Mouse (Mus musculus) intestine, embryonic 16.5 days (tissue): Measurements from ENCODE around the gene Skap2. TPM values are rescaled to one million over a fixed set of nuclear protein-coding genes. Genes with fewer than 3 reads are reported as not detected.

ENCODE experiments used
- ATAC-seq: fragments of 200-750 bp; cut with Nextera tagmentation; 2 replicates; pipeline ENCODE4 v1.8.0; 2017; ENCODE audit warnings: moderate TSS enrichment, moderate library complexity
- H3K27ac ChIP-seq: fragments of 300-500 bp; sonication (generic); 2 replicates; pipeline ENCODE4 v1.5.1; 2014; ENCODE audit warnings: mild to moderate bottlenecking, low read length
- H3K27me3 ChIP-seq: fragments of 300-500 bp; sonication (generic); replicated peaks from 2 replicates; pipeline ENCODE4 v1.6.1; 2014; ENCODE audit warnings: low read length, control low read depth, mixed read lengths; ENCODE audit not compliant: control insufficient read depth, insufficient read depth
- H3K36me3 ChIP-seq: fragments of 300-500 bp; sonication (generic); 2 replicates; pipeline ENCODE4 v1.6.1; 2014; ENCODE audit warnings: low read length, control low read depth; ENCODE audit not compliant: control insufficient read depth, insufficient read depth
- H3K4me1 ChIP-seq: fragments of 300-500 bp; sonication (generic); 2 replicates; pipeline ENCODE4 v1.6.1; 2014; ENCODE audit warnings: low read length, control low read depth, mixed read lengths; ENCODE audit not compliant: control insufficient read depth, insufficient read depth
- H3K4me2 ChIP-seq: fragments of 300-500 bp; sonication (generic); 2 replicates; pipeline ENCODE4 v1.6.1; 2014; ENCODE audit warnings: low read depth, low read length, control low read depth
- H3K4me3 ChIP-seq: fragments of 300-500 bp; sonication (generic); 2 replicates; pipeline ENCODE4 v1.5.1; 2014; ENCODE audit warnings: mild to moderate bottlenecking, low read length
- H3K9ac ChIP-seq: fragments of 300-500 bp; sonication (generic); 2 replicates; pipeline ENCODE4 v1.6.1; 2014; ENCODE audit warnings: low read depth, low read length
- H3K9me3 ChIP-seq: fragments of 300-500 bp; sonication (generic); 2 replicates; pipeline ENCODE4 v1.6.1; 2016; ENCODE audit warnings: low read length, control low read depth; ENCODE audit not compliant: control insufficient read depth
- WGBS: fragments of 180-500 bp; shearing (Covaris S2); extraction: QIAGEN DNeasy Blood & Tissue Kit; methylation state at CpG from one replicate; pipeline ENCODE4 v1.1.7; 2014; 5-methylcytosine and 5-hydroxymethylcytosine counted together
- polyA plus RNA-seq: library from polyadenylated mRNA; unstranded; fragments of >200 nt; fragmentation: Nextera tagmentation; extraction: Ambion mirVana; gene quantifications from 2 replicates; pipeline ENCODE4 v1.2.1, GENCODE M21; 2015

Skap2 gene
- polyA plus RNA-seq, 1 experiment from 2014 or later: 42.9 TPM

- H3K4me2 ChIP-seq: no peak overlapping the region
These were observed 142.1 kb downstream of the Skap2 start for GRCm38 (mm10) chr6:51870294-51870693.

GRCm38 (mm10) chr6:51866596-51866995, 145.8 kb downstream of the Skap2 start:
- no peak overlapping the region for H3K9ac ChIP-seq
- H3K4me3 ChIP-seq: no peak overlapping the region
- no peak for ATAC-seq
- no peaks in the 10 kb centered on the region for H3K9me3 ChIP-seq
- no peak overlapping the region for H3K27ac ChIP-seq
- H3K4me2 ChIP-seq: no peak overlapping the region
- WGBS: 75% methylated on average over 3 of the region's 3 CpGs
- no peaks in the 10 kb centered on the region for H3K36me3 ChIP-seq
- no peaks in the 10 kb centered on the region for H3K27me3 ChIP-seq
- H3K4me1 ChIP-seq: no peaks in the 10 kb centered on the region

More at GRCm38 (mm10) chr6:51870294-51870693, 142.1 kb downstream of the Skap2 start:
- Histone ChIP-seq H3K27me3 (no peaks in the 10 kb centered on the region), H3K27ac (no peak overlapping the region), H3K36me3 (no peaks in the 10 kb centered on the region), H3K4me1 (no peaks in the 10 kb centered on the region), H3K9ac (no peak overlapping the region), H3K9me3 (no peaks in the 10 kb centered on the region), H3K4me3 (no peak overlapping the region)
- no peak for ATAC-seq
- WGBS: 67% methylated on average over 1 of the region's 1 CpGs

- Histone ChIP-seq H3K9ac (no peak overlapping the region), H3K4me3 (no peak overlapping the region), H3K27ac (no peak overlapping the region), H3K4me1 (no peaks in the 10 kb centered on the region), H3K9me3 (no peaks in the 10 kb centered on the region), H3K27me3 (no peaks in the 10 kb centered on the region), H3K4me2 (no peak overlapping the region), H3K36me3 (no peaks in the 10 kb centered on the region)
- no peak for ATAC-seq
- 63% methylated on average over 4 of the region's 4 CpGs for WGBS
These were observed 148.8 kb downstream of the Skap2 start for GRCm38 (mm10) chr6:51863508-51863907.

GRCm38 (mm10) chr6:51860300-51860699, 152.0 kb downstream of the Skap2 start:
- Histone ChIP-seq H3K9ac (no peak overlapping the region), H3K36me3 (no peaks in the 10 kb centered on the region), H3K27ac (no peak overlapping the region), H3K27me3 (no peaks in the 10 kb centered on the region), H3K4me1 (no peaks in the 10 kb centered on the region), H3K4me2 (no peak overlapping the region), H3K9me3 (no peaks in the 10 kb centered on the region), H3K4me3 (no peak overlapping the region)
- no peak for ATAC-seq
- 39% methylated on average over 8 of the region's 8 CpGs for WGBS

GRCm38 (mm10) chr6:51857821-51858220, 154.5 kb downstream of the Skap2 start:
- Histone ChIP-seq H3K27me3 (no peaks in the 10 kb centered on the region), H3K36me3 (no peaks in the 10 kb centered on the region), H3K9me3 (no peaks in the 10 kb centered on the region), H3K4me1 (no peaks in the 10 kb centered on the region), H3K27ac (no peak overlapping the region), H3K4me3 (no peak overlapping the region), H3K4me2 (peak overlapping the region; percentile 40), H3K9ac (no peak overlapping the region)
- 2% methylated on average over 11 of the region's 11 CpGs for WGBS
- ATAC-seq: peak; percentile 93

- WGBS: 65% methylated on average over 3 of the region's 3 CpGs
- no peaks in the 10 kb centered on the region for H3K9me3 ChIP-seq
- H3K27me3 ChIP-seq: 0 out of 2 replicates have a peak, but pooled peaks cover 5% of the 10 kb centered on the region
- no peak overlapping the region for H3K9ac ChIP-seq
- H3K4me2 ChIP-seq: no peak overlapping the region
- H3K4me3 ChIP-seq: no peak overlapping the region
- no peak for ATAC-seq
- H3K27ac ChIP-seq: no peak overlapping the region
- H3K36me3 ChIP-seq: no peaks in the 10 kb centered on the region
- H3K4me1 ChIP-seq: no peaks in the 10 kb centered on the region
These were observed 159.1 kb downstream of the Skap2 start for GRCm38 (mm10) chr6:51853291-51853690.

- ATAC-seq: no peak
- 63% methylated on average over 4 of the region's 4 CpGs for WGBS
- Histone ChIP-seq H3K36me3 (no peaks in the 10 kb centered on the region), H3K4me2 (no peak overlapping the region), H3K27me3 (0 out of 2 replicates have a peak, but pooled peaks cover 5% of the 10 kb centered on the region), H3K27ac (no peak overlapping the region), H3K9me3 (no peaks in the 10 kb centered on the region), H3K4me1 (no peaks in the 10 kb centered on the region), H3K4me3 (no peak overlapping the region), H3K9ac (no peak overlapping the region)
These were observed 159.7 kb downstream of the Skap2 start for GRCm38 (mm10) chr6:51852643-51853042.

GRCm38 (mm10) chr6:51851544-51851943, 160.8 kb downstream of the Skap2 start:
- H3K27me3 ChIP-seq: 0 out of 2 replicates have a peak, but pooled peaks cover 7% of the 10 kb centered on the region
- no peak for ATAC-seq

GRCm38 (mm10) chr6:51850030-51850817, 162.1 kb downstream of the Skap2 start:
- Histone ChIP-seq H3K4me1 (no peaks in the 10 kb centered on the region), H3K4me2 (no peak overlapping the region), H3K27ac (no peak overlapping the region), H3K9me3 (no peaks in the 10 kb centered on the region), H3K4me3 (no peak overlapping the region), H3K9ac (no peak overlapping the region), H3K27me3 (0 out of 2 replicates have a peak, but pooled peaks cover 7% of the 10 kb centered on the region), H3K36me3 (no peaks in the 10 kb centered on the region)
- 57% methylated on average over 13 of the region's 13 CpGs for WGBS
- no peak for ATAC-seq

More at GRCm38 (mm10) chr6:51851544-51851943, 160.8 kb downstream of the Skap2 start:
- H3K4me1 ChIP-seq: no peaks in the 10 kb centered on the region
- no peak overlapping the region for H3K4me3 ChIP-seq
- no peak overlapping the region for H3K27ac ChIP-seq
- no peaks in the 10 kb centered on the region for H3K9me3 ChIP-seq
- no peaks in the 10 kb centered on the region for H3K36me3 ChIP-seq
- no peak overlapping the region for H3K4me2 ChIP-seq
- WGBS: 44% methylated on average over 7 of the region's 7 CpGs
- H3K9ac ChIP-seq: no peak overlapping the region
